Mouse (Mus musculus): ENCODE results near the gene Zfp853. TPM values are rescaled to one million over a fixed set of nuclear protein-coding genes. Genes with fewer than 3 reads are reported as not detected.

Gene Zfp853
- polyA plus RNA-seq, 1 experiment from 2014 or later, result 0.05 TPM

- peaks cover 10% of the 10 kb centered on the region for H3K4me1 ChIP-seq (ENCODE audit: insufficient read depth, low read length)
- H3K9ac ChIP-seq (replicated peaks; ENCODE audit: low read length), result no peak overlapping the region
- WGBS, result 89% methylated on average over 9 of the region's 9 CpGs
- H3K36me3 ChIP-seq (ENCODE audit: insufficient read depth, low read length), result peaks cover 36% of the 10 kb centered on the region
- no peak overlapping the region for H3K4me2 ChIP-seq (replicated peaks; ENCODE audit: low read depth, low read length)
- no peak overlapping the region for H3K4me3 ChIP-seq (ENCODE audit: low read length)
- peaks cover 16% of the 10 kb centered on the region for H3K27me3 ChIP-seq (ENCODE audit: insufficient read depth, low read length)
- no peaks in the 10 kb centered on the region for H3K9me3 ChIP-seq (ENCODE audit: low read length)
- no peak overlapping the region for H3K27ac ChIP-seq (ENCODE audit: low read length)
- no peak for ATAC-seq (ENCODE audit: low FRiP score, low TSS enrichment)
Measured at GRCm38 (mm10) chr5:143297986-143298385, 4.6 kb upstream of the Zfp853 start.

- ATAC-seq (ENCODE audit: low FRiP score, low TSS enrichment), result no peak
- peaks cover 42% of the 10 kb centered on the region for H3K27me3 ChIP-seq (ENCODE audit: insufficient read depth, low read length)
- peaks cover 17% of the 10 kb centered on the region for H3K36me3 ChIP-seq (ENCODE audit: insufficient read depth, low read length)
- no peak overlapping the region for H3K27ac ChIP-seq (ENCODE audit: low read length)
- no peak overlapping the region for H3K9ac ChIP-seq (replicated peaks; ENCODE audit: low read length)
- no peak overlapping the region for H3K4me3 ChIP-seq (ENCODE audit: low read length)
- WGBS, result 92% methylated on average over 2 of the region's 2 CpGs
- H3K4me2 ChIP-seq (replicated peaks; ENCODE audit: low read depth, low read length), result no peak overlapping the region
- peaks cover 12% of the 10 kb centered on the region for H3K4me1 ChIP-seq (ENCODE audit: insufficient read depth, low read length)
- no peaks in the 10 kb centered on the region for H3K9me3 ChIP-seq (ENCODE audit: low read length)
Measured at GRCm38 (mm10) chr5:143295330-143295729, 1.9 kb upstream of the Zfp853 start.

- no peak overlapping the region for H3K27ac ChIP-seq (ENCODE audit: low read length)
- H3K27me3 ChIP-seq (ENCODE audit: insufficient read depth, low read length), result peaks cover 47% of the 10 kb centered on the region
- H3K9ac ChIP-seq (replicated peaks; ENCODE audit: low read length), result no peak overlapping the region
- peaks cover 12% of the 10 kb centered on the region for H3K4me1 ChIP-seq (ENCODE audit: insufficient read depth, low read length)
- ATAC-seq (ENCODE audit: low FRiP score, low TSS enrichment), result no peak
- H3K4me2 ChIP-seq (replicated peaks; ENCODE audit: low read depth, low read length), result no peak overlapping the region
- 100% methylated on average over 3 of the region's 3 CpGs for WGBS
- no peaks in the 10 kb centered on the region for H3K9me3 ChIP-seq (ENCODE audit: low read length)
- peaks cover 12% of the 10 kb centered on the region for H3K36me3 ChIP-seq (ENCODE audit: insufficient read depth, low read length)
- no peak overlapping the region for H3K4me3 ChIP-seq (ENCODE audit: low read length)
Measured at GRCm38 (mm10) chr5:143294862-143295261, 1.4 kb upstream of the Zfp853 start.

- no peak overlapping the region for H3K27ac ChIP-seq (ENCODE audit: low read length)
- WGBS, result 0% methylated on average over 14 of the region's 19 CpGs
- peak overlapping the region; percentile 68 for H3K9ac ChIP-seq (replicated peaks; ENCODE audit: low read length)
- peak; percentile 21; the same call in 1 of the 2 replicates for ATAC-seq (ENCODE audit: low FRiP score, low TSS enrichment)
- peaks cover 20% of the 10 kb centered on the region for H3K4me1 ChIP-seq (ENCODE audit: insufficient read depth, low read length)
- H3K4me3 ChIP-seq (ENCODE audit: low read length), result peak overlapping the region; percentile 60
- no peaks in the 10 kb centered on the region for H3K9me3 ChIP-seq (ENCODE audit: low read length)
- peak overlapping the region; percentile 98 for H3K4me2 ChIP-seq (replicated peaks; ENCODE audit: low read depth, low read length)
- H3K27me3 ChIP-seq (ENCODE audit: insufficient read depth, low read length), result peaks cover 67% of the 10 kb centered on the region
- H3K36me3 ChIP-seq (ENCODE audit: insufficient read depth, low read length), result no peaks in the 10 kb centered on the region
Measured at GRCm38 (mm10) chr5:143292879-143293278, 544 bp downstream of the Zfp853 start.

GRCm38 (mm10) chr5:143289299-143289698 lies 4.1 kb downstream of the Zfp853 start:
- H3K4me2 ChIP-seq (replicated peaks; ENCODE audit: low read depth, low read length), result no peak overlapping the region
- H3K27me3 ChIP-seq (ENCODE audit: insufficient read depth, low read length), result peaks cover 81% of the 10 kb centered on the region
- H3K9me3 ChIP-seq (ENCODE audit: low read length), result no peaks in the 10 kb centered on the region
- no peak overlapping the region for H3K27ac ChIP-seq (ENCODE audit: low read length)
- ATAC-seq (ENCODE audit: low FRiP score, low TSS enrichment), result no peak
- H3K9ac ChIP-seq (replicated peaks; ENCODE audit: low read length), result no peak overlapping the region
- 78% methylated on average over 9 of the region's 9 CpGs for WGBS
- H3K36me3 ChIP-seq (ENCODE audit: insufficient read depth, low read length), result no peaks in the 10 kb centered on the region
- no peak overlapping the region for H3K4me3 ChIP-seq (ENCODE audit: low read length)
- H3K4me1 ChIP-seq (ENCODE audit: insufficient read depth, low read length), result peaks cover 24% of the 10 kb centered on the region

- Histone ChIP-seq H3K36me3 (ENCODE audit: insufficient read depth, low read length) (no peaks in the 10 kb centered on the region), H3K4me1 (ENCODE audit: insufficient read depth, low read length) (peaks cover 18% of the 10 kb centered on the region), H3K4me2 (replicated peaks; ENCODE audit: low read depth, low read length) (peak overlapping the region; percentile 60), H3K27me3 (ENCODE audit: insufficient read depth, low read length) (peaks cover 73% of the 10 kb centered on the region), H3K4me3 (ENCODE audit: low read length) (peak overlapping the region; percentile 43), H3K27ac (ENCODE audit: low read length) (no peak overlapping the region), H3K9me3 (ENCODE audit: low read length) (no peaks in the 10 kb centered on the region), H3K9ac (replicated peaks; ENCODE audit: low read length) (no peak overlapping the region)
- WGBS, result 17% methylated on average over 9 of the region's 9 CpGs
- ATAC-seq (ENCODE audit: low FRiP score, low TSS enrichment), result no peak
Measured at GRCm38 (mm10) chr5:143288378-143288911, 5.0 kb downstream of the Zfp853 start.

- Histone ChIP-seq H3K36me3 (ENCODE audit: insufficient read depth, low read length) (no peaks in the 10 kb centered on the region), H3K9ac (replicated peaks; ENCODE audit: low read length) (peak overlapping the region; percentile 53; the same call in 1 of the 2 replicates), H3K27ac (ENCODE audit: low read length) (no peak overlapping the region), H3K9me3 (ENCODE audit: low read length) (no peaks in the 10 kb centered on the region), H3K27me3 (ENCODE audit: insufficient read depth, low read length) (peaks cover 67% of the 10 kb centered on the region), H3K4me3 (ENCODE audit: low read length) (peak overlapping the region; percentile 43), H3K4me2 (replicated peaks; ENCODE audit: low read depth, low read length) (peak overlapping the region; percentile 60), H3K4me1 (ENCODE audit: insufficient read depth, low read length) (peaks cover 12% of the 10 kb centered on the region)
- peak; percentile 27; the same call in 1 of the 2 replicates for ATAC-seq (ENCODE audit: low FRiP score, low TSS enrichment)
- 1% methylated on average over 48 of the region's 48 CpGs for WGBS
Measured at GRCm38 (mm10) chr5:143287774-143288328, 5.6 kb downstream of the Zfp853 start.

GRCm38 (mm10) chr5:143284762-143285161 lies 8.7 kb downstream of the Zfp853 start:
- peaks cover 38% of the 10 kb centered on the region for H3K27me3 ChIP-seq (ENCODE audit: insufficient read depth, low read length)
- no peak overlapping the region for H3K4me2 ChIP-seq (replicated peaks; ENCODE audit: low read depth, low read length)
- H3K9ac ChIP-seq (replicated peaks; ENCODE audit: low read length), result no peak overlapping the region
- no peaks in the 10 kb centered on the region for H3K9me3 ChIP-seq (ENCODE audit: low read length)
- no peak for ATAC-seq (ENCODE audit: low FRiP score, low TSS enrichment)
- no peak overlapping the region for H3K4me3 ChIP-seq (ENCODE audit: low read length)
- H3K4me1 ChIP-seq (ENCODE audit: insufficient read depth, low read length), result peaks cover 12% of the 10 kb centered on the region
- no peaks in the 10 kb centered on the region for H3K36me3 ChIP-seq (ENCODE audit: insufficient read depth, low read length)
- WGBS, result 55% methylated on average over 6 of the region's 6 CpGs
- H3K27ac ChIP-seq (ENCODE audit: low read length), result no peak overlapping the region

- Histone ChIP-seq H3K27me3 (ENCODE audit: insufficient read depth, low read length) (0 out of 2 replicates have a peak, but pooled peaks cover 7% of the 10 kb centered on the region), H3K36me3 (ENCODE audit: insufficient read depth, low read length) (no peaks in the 10 kb centered on the region), H3K4me3 (ENCODE audit: low read length) (no peak overlapping the region), H3K27ac (ENCODE audit: low read length) (no peak overlapping the region), H3K9me3 (ENCODE audit: low read length) (no peaks in the 10 kb centered on the region), H3K4me2 (replicated peaks; ENCODE audit: low read depth, low read length) (no peak overlapping the region), H3K4me1 (ENCODE audit: insufficient read depth, low read length) (no peaks in the 10 kb centered on the region), H3K9ac (replicated peaks; ENCODE audit: low read length) (no peak overlapping the region)
- peak; percentile 51 for ATAC-seq (ENCODE audit: low FRiP score, low TSS enrichment)
- 33% methylated on average over 10 of the region's 10 CpGs for WGBS
Measured at GRCm38 (mm10) chr5:143279247-143279646, 14.2 kb downstream of the Zfp853 start.

GRCm38 (mm10) chr5:143275761-143276160 lies 17.7 kb downstream of the Zfp853 start:
- H3K9me3 ChIP-seq (ENCODE audit: low read length), result no peaks in the 10 kb centered on the region
- H3K27ac ChIP-seq (ENCODE audit: low read length), result no peak overlapping the region
- ATAC-seq (ENCODE audit: low FRiP score, low TSS enrichment), result no peak
- no peak overlapping the region for H3K4me3 ChIP-seq (ENCODE audit: low read length)
- H3K4me2 ChIP-seq (replicated peaks; ENCODE audit: low read depth, low read length), result no peak overlapping the region
- no peaks in the 10 kb centered on the region for H3K36me3 ChIP-seq (ENCODE audit: insufficient read depth, low read length)
- no peaks in the 10 kb centered on the region for H3K4me1 ChIP-seq (ENCODE audit: insufficient read depth, low read length)
- 47% methylated on average over 5 of the region's 5 CpGs for WGBS
- H3K27me3 ChIP-seq (ENCODE audit: insufficient read depth, low read length), result 0 out of 2 replicates have a peak, but pooled peaks cover 5% of the 10 kb centered on the region
- H3K9ac ChIP-seq (replicated peaks; ENCODE audit: low read length), result no peak overlapping the region

All from kidney, embryonic 16.5 days (tissue).